In genomic region chr4:63845760-63846159, GRCm38 (mm10) we compare ENCODE assay signal across 26 mouse cellular contexts. TPM values are rescaled to one million over a fixed set of nuclear protein-coding genes. Genes with fewer than 3 reads are reported as not detected.
DNase-seq lines count a peak whose midpoint lies in the region; ATAC-seq and TF ChIP-seq lines count a peak whose summit lies in the region.
"Had no signal": no experiment of that assay in that cellular context is flagged by ENCODE, and none has a peak within 500 bp of the region (broad histone marks: within the 10 kb centered on the region; RNA-seq: fewer than 3 reads in every experiment).

No protein-coding gene starts in this region.

- H3K27ac ChIP-seq in forebrain, embryonic 14.5 days (ENCODE audit: low read depth, low read length) = no peak overlapping the region
- H3K27ac ChIP-seq: forebrain, embryonic 10.5 days; forebrain, embryonic 13.5 days; gastrocnemius, adult 2 months; hindbrain, embryonic 12.5 days; hindbrain, embryonic 15.5 days had no signal

- H3ac ChIP-seq in C2C12 (ENCODE audit: control insufficient read depth, insufficient read length, low read depth) = no peak overlapping the region

- H3K27me3 ChIP-seq in C2C12 (ENCODE audit: control insufficient read depth, insufficient read depth, insufficient read length) = no peaks in the 10 kb centered on the region
- H3K27me3 ChIP-seq in forebrain, embryonic 14.5 days (replicated peaks; ENCODE audit: control insufficient read depth, insufficient read depth, low read length) = no peaks in the 10 kb centered on the region
- H3K27me3 ChIP-seq: forebrain, embryonic 13.5 days; hindbrain, embryonic 12.5 days; hindbrain, embryonic 15.5 days had no signal

- H3K4me3 ChIP-seq in C2C12 (ENCODE audit: insufficient read depth, poor library complexity, severe bottlenecking) = no peak overlapping the region
- no peak overlapping the region for H3K4me3 ChIP-seq in forebrain, embryonic 14.5 days (ENCODE audit: low read depth, low read length)
- H3K4me3 ChIP-seq: forebrain, embryonic 10.5 days; forebrain, embryonic 13.5 days; gastrocnemius, adult 2 months; hindbrain, embryonic 12.5 days; hindbrain, embryonic 15.5 days had no signal

- TF ChIP-seq CTCF in C2C12 (IDR thresholded peaks at IDR 0.05; ENCODE audit: control insufficient read depth, insufficient read depth, insufficient read length) = no peak

- no peaks in the 10 kb centered on the region for H3K36me3 ChIP-seq in C2C12 (ENCODE audit: control insufficient read depth, insufficient read depth)
- H3K36me3 ChIP-seq in forebrain, embryonic 14.5 days (ENCODE audit: control insufficient read depth, insufficient read depth, low read length) = no peaks in the 10 kb centered on the region
- H3K36me3 ChIP-seq: forebrain, embryonic 10.5 days; hindbrain, embryonic 12.5 days; hindbrain, embryonic 15.5 days had no signal

- H3K4me1 ChIP-seq in forebrain, embryonic 14.5 days (ENCODE audit: control insufficient read depth, insufficient read depth, low read length) = no peaks in the 10 kb centered on the region
- H3K4me1 ChIP-seq: forebrain, embryonic 10.5 days; forebrain, embryonic 13.5 days; hindbrain, embryonic 12.5 days; hindbrain, embryonic 15.5 days had no signal

- no peaks in the 10 kb centered on the region for H3K9me3 ChIP-seq in forebrain, embryonic 14.5 days (replicated peaks; ENCODE audit: control insufficient read depth, low read length)
- H3K9me3 ChIP-seq: forebrain, embryonic 10.5 days; forebrain, embryonic 13.5 days; hindbrain, embryonic 12.5 days; hindbrain, embryonic 15.5 days had no signal

- H3K79me3 ChIP-seq in C2C12 (ENCODE audit: low read depth) = no peaks in the 10 kb centered on the region

- peak; percentile 44 for DNase-seq in induced T-regulatory cell, adult 2 months (ENCODE audit: low read depth)
- DNase-seq in yolk sac, embryonic 10.5 days (ENCODE audit: low spot score) = no peak
- DNase-seq in layer of hippocampus, postnatal 36 days = no peak
- no peak for DNase-seq in forebrain, embryonic 14.5 days (ENCODE audit: low spot score)
- DNase-seq: adrenal gland, adult 8-10 months; adrenal gland, postnatal 36 days; B cell, adult 2 months; cerebellum, adult 18-20 months; cerebellum, adult 9-10 months; forebrain, postnatal 0 days; gastrocnemius, adult 2 months; gastrocnemius, postnatal 14 days; heart, adult 11 months had no signal

- no peak overlapping the region for H3K4me2 ChIP-seq in forebrain, embryonic 14.5 days (ENCODE audit: low read length)
- H3K4me2 ChIP-seq: forebrain, embryonic 13.5 days; heart, embryonic 11.5 days; hindbrain, embryonic 12.5 days; hindbrain, embryonic 15.5 days had no signal

- H3K79me2 ChIP-seq in C2C12 (ENCODE audit: control insufficient read depth, insufficient read depth) = no peaks in the 10 kb centered on the region

- 66% methylated on average over 2 of the region's 2 CpGs for WGBS in forebrain, embryonic 14.5 days

- no peak overlapping the region for H3K9ac ChIP-seq in forebrain, embryonic 14.5 days (ENCODE audit: low read length)
- H3K9ac ChIP-seq: forebrain, embryonic 13.5 days; forebrain, postnatal 0 days; hindbrain, embryonic 12.5 days; hindbrain, embryonic 15.5 days had no signal

- ATAC-seq in CD4-positive, CD25-positive, alpha-beta regulatory T cell, adult 4 months = peak; percentile 30
- ATAC-seq in forebrain, embryonic 14.5 days = no peak
- ATAC-seq: forebrain, embryonic 13.5 days; forebrain, postnatal 0 days; intestine, postnatal 0 days had no signal

TF ChIP-seq in C2C12, 6 proteins besides CTCF, POLR2A, EP300 and RAD21:
- TF ChIP-seq USF1 (IDR thresholded peaks at IDR 0.05; ENCODE audit: low read depth) (peak; percentile 58), MYOD1 (IDR thresholded peaks at IDR 0.05; ENCODE audit: control insufficient read depth, insufficient read length, low read depth) (no peak), CEBPB (IDR thresholded peaks at IDR 0.05; ENCODE audit: low read depth) (no peak), MAX (IDR thresholded peaks at IDR 0.05) (no peak), MYOG (IDR thresholded peaks at IDR 0.05; ENCODE audit: control insufficient read depth, extremely low read depth, insufficient read length) (no peak), FOSL1 (IDR thresholded peaks at IDR 0.05; ENCODE audit: insufficient read depth, low read length, poor library complexity, severe bottlenecking) (no peak)

RNA-seq across cellular contexts. Expression of gene Tnfsf8, which starts 15.4 kb away (rescaled TPM):
- polyA plus RNA-seq in C2C12 (2012; fragmentation: generic; extraction: Trizol) = not detected
- 10 to 100 TPM; 55.6 to 63.7 TPM for polyA plus RNA-seq in CD4-positive, CD25-positive, alpha-beta regulatory T cell, adult 4 months (2017; shearing (Covaris generic))
- total RNA-seq in layer of hippocampus, postnatal 36 days (2021) = not detected
- polyA plus RNA-seq in forebrain, embryonic 14.5 days (2014; fragmentation: Nextera tagmentation; extraction: Ambion mirVana) = 0.15 TPM in 2 replicates
- total RNA-seq: forebrain, postnatal 0 days; gastrocnemius, adult 2 months; gastrocnemius, postnatal 14 days; gastrocnemius, postnatal 4 days; heart, postnatal 25 days; MEL had no signal
- polyA plus RNA-seq: embryonic facial prominence, embryonic 11.5 days; forebrain, embryonic 10.5 days; forebrain, embryonic 13.5 days; heart, embryonic 11.5 days; heart, postnatal 0 days; hindbrain, embryonic 12.5 days; hindbrain, embryonic 15.5 days had no signal

Comparison
In these comparisons a context has a peak if more than half of its experiments do, and no peak if none do; other contexts are left out.
1. RNA of gene Tnfsf8, which starts 15.4 kb away (polyA plus RNA-seq): 55.6 to 63.7 TPM in CD4-positive, CD25-positive, alpha-beta regulatory T cell, adult 4 months; 0.15 TPM in forebrain, embryonic 14.5 days and not detected in C2C12 (single experiment); every median in the first group is over 10 times any median in the second.